Mouse (Mus musculus) CH12.LX (cell line): ENCODE data around the gene Anks1.

ENCODE experiments used
- CTCF ChIP-seq, 2 experiments: IDR thresholded peaks in 1 of 2; conservative IDR thresholded peaks in 1 of 2; 2 replicates each; pipeline ENCODE4 v1.5.1; 2011 to 2012; ENCODE audit warnings: low read depth in 2 of 2, low read length in 2 of 2, improper control_type of control experiment in 1 of 2, inconsistent platforms in 1 of 2, mild to moderate bottlenecking in 1 of 2, moderate library complexity in 1 of 2
- GABPA ChIP-seq: IDR thresholded peaks from 2 replicates; pipeline ENCODE4 v1.6.1; 2012; ENCODE audit warnings: low read depth, low read length, improper control_type of control experiment, inconsistent platforms; ENCODE audit not compliant: insufficient replicate concordance
- JUND ChIP-seq: conservative IDR thresholded peaks from 2 replicates; pipeline ENCODE4 v1.6.1; 2011; ENCODE audit warnings: low read depth, low read length, improper control_type of control experiment
- MAX ChIP-seq: IDR thresholded peaks from 2 replicates; pipeline ENCODE4 v1.6.1; 2011; ENCODE audit warnings: low read length, improper control_type of control experiment
- POLR2A ChIP-seq: IDR thresholded peaks from 2 replicates; pipeline ENCODE4 v1.6.1; 2011; ENCODE audit warnings: low read depth, mild to moderate bottlenecking, improper control_type of control experiment, low read length
- SMC3 ChIP-seq: IDR thresholded peaks from 2 replicates; pipeline ENCODE4 v1.6.1; 2011; ENCODE audit warnings: low read depth, low read length, improper control_type of control experiment
- USF1 ChIP-seq: IDR thresholded peaks from 2 replicates; pipeline ENCODE4 v1.6.1; 2014; ENCODE audit warnings: low read depth, mild to moderate bottlenecking, inconsistent platforms, low read length, improper control_type of control experiment
- ZC3H11A ChIP-seq: IDR thresholded peaks from 2 replicates; pipeline ENCODE4 v1.6.1; 2012; ENCODE audit warnings: low read depth, mild to moderate bottlenecking, inconsistent platforms, low read length, improper control_type of control experiment
- ZNF384 ChIP-seq: IDR thresholded peaks from 2 replicates; pipeline ENCODE4 v1.6.1; 2012; ENCODE audit warnings: low read depth, low read length, improper control_type of control experiment, inconsistent platforms

- TF ChIP-seq JUND: no peak
- no peak for TF ChIP-seq GABPA
- no peak for TF ChIP-seq CTCF (conservative IDR thresholded peaks at IDR 0.05 in 1 of 2, IDR thresholded peaks at IDR 0.05 in 1 of 2; ENCODE audit: low read depth in 2 of 2, low read length in 2 of 2)
- TF ChIP-seq ZC3H11A: no peak
- TF ChIP-seq MAX: no peak
- no peak for TF ChIP-seq ZNF384
- TF ChIP-seq SMC3: no peak
- TF ChIP-seq POLR2A: no peak
- no peak for TF ChIP-seq USF1
Observed at GRCm38 (mm10) chr17:27981451-27982069, 72.5 kb downstream of the Anks1 start.
